Mouse (Mus musculus) cerebellum, adult 2 months (tissue): ENCODE measurements around the gene Hopx.

Experiments
- CTCF ChIP-seq: fragments of 200-500 bp; IDR thresholded peaks from 2 replicates; pipeline ENCODE4 v1.5.1; 2011; ENCODE audit warnings: low read depth, mild to moderate bottlenecking, control low read depth, low read length, moderate library complexity, borderline replicate concordance; ENCODE audit not compliant: insufficient read depth
- POLR2A ChIP-seq: fragments of 200-500 bp; IDR thresholded peaks from 2 replicates; pipeline ENCODE4 v1.6.1; 2011; ENCODE audit warnings: low read length, control low read depth, borderline replicate concordance; ENCODE audit not compliant: insufficient read depth

DNA sequence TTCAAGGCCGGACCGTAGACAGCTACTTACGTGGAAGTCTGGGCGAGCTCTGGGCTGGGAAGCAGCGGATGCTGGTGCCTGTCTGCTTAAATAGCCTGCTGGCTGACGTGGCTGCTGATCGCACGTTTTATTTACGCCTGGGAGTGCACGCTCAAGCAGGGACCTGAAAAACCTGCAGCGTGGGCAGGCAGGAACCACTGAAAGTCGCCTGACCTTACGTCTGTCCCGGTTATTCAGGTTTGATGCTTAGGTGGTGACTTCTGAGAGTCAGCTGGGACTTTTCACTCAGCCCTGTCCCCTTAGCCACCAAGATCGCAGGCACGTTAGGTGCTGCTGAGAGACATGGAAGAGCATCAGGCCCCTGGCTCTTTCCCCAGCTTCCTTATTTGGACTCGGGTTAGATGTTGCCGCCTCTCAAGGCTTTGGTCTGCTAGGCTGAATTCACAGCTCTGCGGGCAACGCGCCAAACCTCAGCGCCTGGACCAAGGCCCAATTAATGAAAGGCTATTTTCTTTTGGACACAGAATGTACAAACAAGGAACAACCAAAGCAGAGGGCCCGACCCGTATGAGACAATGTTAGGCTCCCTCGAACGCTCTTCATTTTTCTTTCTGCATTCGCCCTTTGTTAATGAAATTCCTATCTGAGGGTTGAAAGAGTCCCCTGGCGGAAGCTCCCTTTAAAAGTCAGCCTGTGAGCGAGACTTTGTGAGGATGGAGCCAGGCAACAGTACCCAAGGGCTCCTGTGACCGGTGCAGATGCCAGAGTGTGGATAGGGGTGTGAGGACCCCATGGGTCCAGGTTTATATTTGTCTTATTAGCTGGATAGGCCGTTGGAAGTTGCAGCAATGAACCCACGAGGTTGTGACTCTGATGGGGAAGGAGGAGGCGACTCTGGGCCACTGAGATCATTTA, at the start of gene Hopx:
- TF ChIP-seq CTCF = no peak
- no peak for TF ChIP-seq POLR2A
